Mouse (Mus musculus) Patski (cell line): ENCODE results near the gene Cd2bp2. TPM values are rescaled to one million over a fixed set of nuclear protein-coding genes. Genes with fewer than 3 reads are reported as not detected.

ENCODE experiments used
- ATAC-seq: fragments of 100-300 bp; one replicate; pipeline ENCODE4 v1.8.0; 2021
- CTCF ChIA-PET: fragments of 350-600 bp; sonication (Branson Sonifier 250); formaldehyde crosslinking; loops from one replicate; lab custom pipeline; 2022; ENCODE audit warnings: inconsistent platforms; lab: Charles Lee
- POLR2A ChIA-PET: fragments of 350-600 bp; sonication (Branson Sonifier 250); formaldehyde crosslinking; loops from one replicate; lab custom pipeline; 2022; ENCODE audit warnings: antibody characterized with exemption, inconsistent platforms; lab: Charles Lee
- DNase-seq: peaks from one replicate; pipeline ENCODE4 v3.0.0-alpha.2; 2011; ENCODE audit warnings: low read depth, low spot score
- H3K27me3 ChIP-seq: fragments of 371-371 bp; one replicate; pipeline ENCODE4 v1.5.1; 2021
- CTCF ChIP-seq: fragments of 100-300 bp; IDR thresholded peaks from one replicate; pipeline ENCODE4 v1.5.1; 2021
- in situ Hi-C: fragments of 300-500 bp; cut with MboI; formaldehyde crosslinking; loops from 3 replicates; pipeline ENCODE4 v1.11.1; 2018; ENCODE audit warnings: low pct_unique_long_range_greater_than_20kb, mixed read lengths
- polyA plus RNA-seq: library from polyadenylated mRNA; unstranded; gene quantifications from one replicate; pipeline ENCODE4 v1.2.3, GENCODE M21; 2021

Cd2bp2 gene
- polyA plus RNA-seq, 1 experiment from 2014 or later, result 66.6 TPM

DNA sequence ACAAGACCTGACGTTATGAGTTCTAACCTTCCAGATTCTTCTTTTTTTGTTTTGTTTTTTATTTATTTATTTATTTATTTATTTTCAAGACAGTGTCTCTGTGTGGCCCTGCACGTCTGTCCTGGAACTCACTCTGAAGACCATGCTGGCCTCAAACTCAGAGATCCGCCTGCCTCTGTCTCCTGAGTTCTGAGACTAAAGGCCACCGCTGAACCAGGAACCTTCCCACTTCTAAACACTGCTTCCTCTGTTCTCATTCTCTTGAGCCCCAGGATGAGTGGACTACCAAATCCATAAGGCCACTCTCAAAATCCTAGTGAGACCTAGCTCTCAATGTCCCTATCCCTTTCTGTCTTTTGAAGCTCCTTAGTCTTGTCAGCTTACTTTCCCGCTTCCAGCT lies 14.0 kb upstream of the Cd2bp2 start:
- in situ Hi-C loops, result no loop called here
- ATAC-seq, result no peak
- H3K27me3 ChIP-seq, result no peaks in the 10 kb centered on the region
- DNase-seq, result no peak
- TF ChIP-seq CTCF, result no peak
- ChIA-PET POLR2A (interaction anchor here (0.7 kb wide), 1 partner anchor 8 kb away, joined by 3 read pairs; no protein-coding TSS in a partner anchor), CTCF (interaction anchor here (1.4 kb wide), 1 partner anchor 9 kb away, joined by 3 read pairs; no protein-coding TSS in a partner anchor)

DNA sequence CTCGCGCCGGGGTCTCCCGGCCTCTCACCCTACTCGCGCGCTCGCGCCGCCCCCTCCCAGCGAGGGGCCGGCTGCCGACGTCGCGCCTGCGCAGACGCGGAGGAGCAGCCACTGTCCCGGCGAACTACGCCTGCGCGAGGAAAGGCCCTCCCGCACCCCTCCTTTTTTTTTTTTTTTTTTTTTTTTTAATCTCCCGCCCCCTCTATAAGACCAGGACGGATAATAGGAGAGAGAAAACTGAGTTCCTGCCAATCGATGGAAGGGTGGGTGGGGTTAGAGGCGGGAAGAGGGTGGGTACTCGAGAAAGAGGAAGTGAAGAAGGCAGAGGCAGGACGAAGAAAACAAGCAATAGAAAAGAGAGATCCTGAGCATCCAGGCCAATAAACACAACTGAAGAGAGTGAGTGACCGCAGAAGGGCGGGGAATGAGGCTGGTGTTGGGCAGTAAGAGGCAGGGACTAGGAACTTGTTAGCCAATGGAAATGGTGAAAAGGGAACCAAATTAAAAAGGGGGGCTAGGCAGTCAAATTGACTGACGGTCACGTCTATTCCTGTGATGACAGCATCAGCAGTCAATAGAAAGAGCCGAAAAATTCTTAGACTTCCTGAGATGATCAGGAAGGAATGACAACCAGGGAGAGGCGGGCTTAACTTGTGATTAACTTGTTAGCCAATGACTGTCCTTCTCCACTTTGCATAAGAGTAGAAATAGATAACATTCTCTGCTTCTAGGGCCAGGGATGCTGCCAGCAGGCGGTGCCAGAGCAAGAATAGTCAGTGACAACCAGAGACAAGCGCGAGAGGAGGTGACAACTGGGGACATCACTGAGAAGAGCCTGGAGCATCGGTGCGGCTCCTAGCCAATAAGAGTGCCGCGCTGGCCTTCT lies 12.9 kb upstream of the Cd2bp2 start, which contains the start of gene Mylpf:
Gene Mylpf (plus strand): TSS at position 338 of the 886 bp plus-strand sequence.
- POLR2A ChIA-PET, result interaction anchor here (0.6 to 0.7 kb wide), 2 partner anchors 9 to 310 kb away, joined by 3 read pairs; no protein-coding TSS in a partner anchor
- in situ Hi-C loops, result no loop called here
- no peaks in the 10 kb centered on the region for H3K27me3 ChIP-seq
- TF ChIP-seq CTCF, result no peak
- peak; percentile 92 for ATAC-seq
- CTCF ChIA-PET, result no interaction called here
- peak; percentile 98 for DNase-seq

DNA sequence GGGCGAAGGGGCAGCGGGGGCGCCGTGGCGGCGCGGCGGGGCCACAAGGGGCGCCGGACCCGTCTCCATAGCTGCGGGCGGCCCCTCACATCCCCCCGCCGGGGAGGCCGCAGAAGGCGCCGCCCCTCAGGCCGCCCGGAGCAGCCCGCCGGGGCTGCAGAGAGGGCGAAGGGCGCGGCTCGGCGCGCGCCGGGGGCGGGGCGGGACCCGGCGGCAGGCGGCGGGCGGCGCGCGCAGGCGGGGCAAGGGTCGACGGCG lies 12.4 kb upstream of the Cd2bp2 start, which contains the start of gene Tbc1d10b:
Gene Tbc1d10b (minus strand): TSS at position 174 of the 258 bp plus-strand sequence.
- ATAC-seq (peak; percentile 25), DNase-seq (no peak)
- TF ChIP-seq CTCF, result no peak
- no peaks in the 10 kb centered on the region for H3K27me3 ChIP-seq
- POLR2A ChIA-PET, result no interaction called here
- in situ Hi-C loops, result no loop called here
- CTCF ChIA-PET, result no interaction called here

DNA sequence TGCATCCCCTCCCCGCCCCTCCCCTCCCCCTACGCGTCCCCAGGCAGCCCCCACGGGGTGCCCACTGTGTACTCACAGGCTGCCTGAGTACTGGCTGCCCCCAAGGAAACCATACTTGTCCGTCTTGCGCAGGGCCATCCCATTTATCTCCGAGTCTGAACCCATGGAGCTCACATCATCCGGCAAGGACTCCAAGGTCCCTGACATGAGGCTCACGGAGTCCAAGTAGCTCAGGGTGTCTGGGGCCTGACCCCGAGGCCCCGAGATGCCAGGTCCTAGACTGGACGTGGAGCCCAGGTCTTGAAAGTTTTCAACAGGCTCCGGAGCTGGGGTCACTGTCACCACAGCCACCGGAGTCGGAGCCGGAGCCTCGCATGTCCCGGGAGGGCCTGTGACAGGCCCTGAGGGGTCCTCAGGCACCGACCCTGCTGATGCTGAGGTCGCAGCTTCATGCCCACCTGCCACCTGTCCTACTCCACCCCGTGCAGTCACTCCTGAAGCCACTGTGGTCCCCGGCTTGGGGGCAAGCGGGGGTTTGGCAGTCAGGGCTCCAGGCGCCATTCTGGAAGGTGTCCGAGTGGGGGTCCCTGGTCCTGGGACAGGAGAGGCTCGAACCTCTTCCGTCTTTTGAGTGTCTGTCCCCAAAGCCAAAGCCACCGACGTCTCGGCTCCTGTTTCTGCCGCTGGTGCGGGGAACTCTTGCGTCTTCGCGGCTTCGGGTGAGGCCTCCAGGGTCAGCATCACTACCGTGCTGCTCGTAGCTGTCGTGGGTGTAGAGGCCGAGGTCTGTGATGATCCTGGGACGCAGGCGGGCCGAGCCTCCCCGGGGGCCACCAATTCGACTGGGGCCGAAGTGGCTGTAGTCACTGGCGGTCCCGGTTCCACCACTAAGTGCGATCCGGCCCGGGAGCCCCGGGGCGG lies 11.8 kb upstream of the Cd2bp2 start:
- ChIA-PET CTCF (no interaction called here), POLR2A (interaction anchor here (0.8 to 1.4 kb wide), 2 partner anchors 11 to 24 kb away, joined by 3 read pairs; no protein-coding TSS in a partner anchor)
- ATAC-seq (no peak), DNase-seq (no peak)
- no peaks in the 10 kb centered on the region for H3K27me3 ChIP-seq
- in situ Hi-C loops, result no loop called here
- no peak for TF ChIP-seq CTCF

DNA sequence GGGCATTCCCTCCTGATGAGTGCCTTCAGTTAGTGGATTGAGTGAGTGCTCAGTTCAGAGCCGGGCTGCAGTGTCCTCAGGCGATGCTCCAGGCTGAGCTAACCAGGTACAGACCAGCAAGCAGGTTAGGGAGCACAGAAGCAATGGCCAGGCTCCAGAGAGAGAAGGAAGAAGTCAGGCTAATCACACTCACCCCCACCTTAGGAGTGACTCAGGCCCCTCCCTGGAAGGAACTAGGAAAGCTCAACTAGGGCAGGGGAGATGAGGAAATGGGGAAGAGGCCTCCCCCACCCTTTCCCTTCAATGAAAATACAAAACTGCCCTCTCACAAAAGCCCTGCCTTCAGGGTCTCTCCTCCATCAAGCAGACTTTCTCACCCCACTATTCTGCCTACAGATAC lies 10.8 kb upstream of the Cd2bp2 start:
- POLR2A ChIA-PET, result interaction anchor here (1.4 kb wide), 1 partner anchor 12 kb away, joined by 3 read pairs; no protein-coding TSS in a partner anchor
- DNase-seq, result no peak

DNA sequence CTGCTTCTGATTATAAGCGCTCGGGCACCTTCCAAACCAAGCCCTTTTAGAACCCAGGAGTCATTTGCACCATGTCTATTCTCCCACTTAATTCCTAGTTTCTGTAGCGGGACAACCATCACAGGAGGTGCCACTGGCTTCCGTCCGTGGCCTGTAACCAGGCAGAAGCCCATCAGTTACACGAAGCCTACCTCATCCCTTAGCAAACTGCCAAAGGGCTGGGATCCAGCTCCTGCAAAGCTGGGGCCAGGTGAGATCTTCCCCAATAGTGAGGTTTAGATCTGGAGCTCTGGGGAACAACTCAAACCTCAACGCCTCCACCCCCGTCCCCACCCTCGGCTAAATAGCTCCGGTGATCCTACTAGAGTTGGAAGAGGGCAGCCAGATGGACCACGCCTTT lies 634 bp upstream of the Cd2bp2 start:
- in situ Hi-C loops, result no loop called here
- no peak for DNase-seq
- ATAC-seq, result no peak
- ChIA-PET CTCF (no interaction called here), POLR2A (no interaction called here)
- H3K27me3 ChIP-seq, result no peaks in the 10 kb centered on the region
- no peak for TF ChIP-seq CTCF

More for the DNA sequence above, 10.8 kb upstream of the Cd2bp2 start:
- in situ Hi-C loops, result no loop called here
- ATAC-seq, result no peak
- CTCF ChIA-PET, result interaction anchor here (1.3 kb wide), 1 partner anchor 12 kb away, joined by 3 read pairs; no protein-coding TSS in a partner anchor
- no peak for TF ChIP-seq CTCF
- no peaks in the 10 kb centered on the region for H3K27me3 ChIP-seq

DNA sequence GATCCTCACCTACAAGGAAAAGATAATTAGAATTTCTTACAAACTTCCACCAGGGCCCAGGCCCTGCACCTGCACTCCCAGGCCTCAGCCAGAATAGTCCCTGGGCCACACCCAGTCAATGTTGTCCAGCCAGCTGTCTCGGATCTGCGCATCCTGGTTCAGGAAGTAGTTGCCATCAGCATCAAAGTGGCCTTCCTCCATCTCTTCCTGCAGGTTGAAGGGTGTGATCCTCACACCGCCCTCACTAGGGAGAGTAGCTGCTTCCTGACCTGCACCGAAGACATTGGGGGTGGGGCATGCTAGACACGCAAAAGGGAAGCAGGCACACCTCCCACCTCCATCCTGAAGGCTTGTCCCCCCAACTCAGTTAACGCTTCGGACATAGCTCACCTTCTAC lies 1.2 kb downstream of the Cd2bp2 start:
- no peak for DNase-seq
- ChIA-PET POLR2A (no interaction called here), CTCF (interaction anchor here (1.1 kb wide), 1 partner anchor 12 kb away, joined by 3 read pairs; no protein-coding TSS in a partner anchor)
- TF ChIP-seq CTCF, result no peak
- in situ Hi-C loops, result no loop called here
- no peaks in the 10 kb centered on the region for H3K27me3 ChIP-seq
- no peak for ATAC-seq

DNA sequence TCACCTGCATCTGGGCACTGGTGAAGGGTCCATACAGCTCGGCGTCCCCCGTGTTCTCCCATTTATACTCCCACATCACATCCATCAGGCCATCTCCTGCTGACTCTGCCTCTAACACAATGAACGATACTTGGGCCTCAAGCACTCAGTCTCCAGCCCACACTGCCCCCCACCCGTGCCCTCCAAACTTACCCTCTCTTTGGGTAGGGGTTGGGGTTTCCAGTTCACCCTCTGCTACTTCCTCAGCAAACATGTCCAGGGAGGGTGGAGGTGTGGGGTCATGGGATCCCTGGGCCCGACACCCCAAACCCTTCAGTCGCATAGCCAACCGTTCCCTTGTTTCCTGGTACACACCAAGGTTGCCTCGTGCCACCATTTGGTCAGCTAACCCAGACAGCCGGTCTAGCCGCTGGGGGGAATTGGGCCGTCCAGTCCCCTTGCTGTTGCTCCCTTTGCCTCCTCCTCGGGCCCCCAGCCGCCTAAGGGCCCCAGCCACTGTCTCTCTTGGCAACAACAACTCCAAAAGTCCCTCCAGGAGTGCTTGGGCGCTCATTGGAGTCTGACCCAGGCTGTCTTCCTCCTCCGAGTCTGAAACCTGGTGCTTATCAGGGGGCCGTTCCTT lies 1.7 kb downstream of the Cd2bp2 start:
- CTCF ChIA-PET, result interaction anchor here (0.6 to 1.1 kb wide), 2 partner anchors 12 to 837 kb away, joined by 3 to 4 read pairs; no protein-coding TSS in a partner anchor
- H3K27me3 ChIP-seq, result no peaks in the 10 kb centered on the region
- POLR2A ChIA-PET, result no interaction called here
- in situ Hi-C loops, result no loop called here
- ATAC-seq (no peak), DNase-seq (no peak)
- TF ChIP-seq CTCF, result no peak

DNA sequence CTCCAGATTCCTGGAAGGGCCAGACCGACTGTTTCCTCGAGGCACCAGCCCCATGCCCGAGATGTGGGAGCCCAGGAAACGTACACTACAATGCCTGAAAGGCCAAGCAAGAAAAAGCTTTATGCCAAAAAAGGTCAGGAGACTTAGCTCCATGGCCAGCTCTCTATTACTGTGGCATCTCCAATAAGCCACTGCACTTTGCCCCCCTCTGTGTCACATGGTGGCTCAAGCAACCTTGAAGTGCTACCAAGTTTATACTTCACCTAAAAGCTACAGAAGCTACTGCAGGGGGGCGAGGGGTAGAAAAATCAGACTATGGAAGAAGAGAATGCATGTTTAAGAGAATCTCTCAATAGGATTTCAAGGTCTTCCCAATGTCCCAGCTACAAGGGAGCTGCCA lies 2.9 kb downstream of the Cd2bp2 start:
- ChIA-PET POLR2A (no interaction called here), CTCF (interaction anchor here (1.1 kb wide), 2 partner anchors 11 to 59 kb away, joined by 3 to 4 read pairs; no protein-coding TSS in a partner anchor)
- in situ Hi-C loops, result no loop called here

DNA sequence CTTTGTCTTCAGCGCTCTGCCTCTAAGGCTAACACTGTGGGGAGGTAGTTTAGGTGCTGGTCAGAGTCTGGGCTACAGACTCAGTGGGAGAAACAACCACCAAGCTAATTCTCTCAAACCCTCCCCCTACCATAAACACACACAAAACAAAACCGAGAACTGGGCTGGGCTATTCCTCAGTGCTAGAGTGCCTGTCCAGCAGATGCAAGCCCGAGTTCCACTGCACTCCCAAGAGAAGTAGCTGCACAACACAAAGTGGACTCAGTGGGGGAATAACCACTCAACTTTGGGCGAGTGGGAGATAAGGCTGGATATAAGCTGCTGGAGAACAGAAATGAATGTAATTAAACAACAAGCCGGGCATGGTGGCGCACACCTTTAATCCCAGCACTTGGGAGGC lies 5.2 kb downstream of the Cd2bp2 start:
- ChIA-PET POLR2A (no interaction called here), CTCF (interaction anchor here (1.0 kb wide), 1 partner anchor 61 kb away, joined by 3 read pairs; no protein-coding TSS in a partner anchor)
- TF ChIP-seq CTCF, result no peak
- in situ Hi-C loops, result no loop called here
- no peak for ATAC-seq
- DNase-seq, result no peak
- H3K27me3 ChIP-seq, result no peaks in the 10 kb centered on the region

More for the DNA sequence above, 2.9 kb downstream of the Cd2bp2 start:
- no peak for ATAC-seq
- no peak for DNase-seq
- no peak for TF ChIP-seq CTCF
- H3K27me3 ChIP-seq, result no peaks in the 10 kb centered on the region
